Mouse (Mus musculus): ENCODE measurements around the gene Tpx2. TPM values are rescaled to one million over a fixed set of nuclear protein-coding genes. Genes with fewer than 3 reads are reported as not detected.

Tpx2 gene
- polyA plus RNA-seq, 1 experiment from 2014 or later: 59.8 TPM

DNA sequence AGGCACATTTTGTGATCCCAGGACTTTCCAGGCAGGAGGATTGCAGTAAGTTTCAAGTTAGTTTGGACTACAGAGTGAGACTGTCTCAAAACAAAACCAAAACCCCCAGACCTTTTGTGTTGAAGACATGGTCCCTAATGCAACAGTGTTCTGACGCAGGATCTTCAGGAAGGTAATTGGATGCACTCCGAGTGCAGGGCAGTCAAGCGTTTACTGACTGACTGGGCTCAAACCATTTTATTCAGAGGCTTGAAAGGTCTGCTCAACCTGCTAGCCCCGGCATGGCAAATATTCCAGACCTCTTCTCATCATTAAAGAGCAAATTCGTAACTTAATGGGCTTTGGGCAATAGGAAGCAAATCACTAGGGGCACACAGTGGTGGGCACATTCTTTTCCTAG lies 29.1 kb upstream of the Tpx2 start:
- Histone ChIP-seq H3K4me2 (ENCODE audit: low read depth, low read length) (no peak overlapping the region), H3K9ac (ENCODE audit: low read length) (no peak overlapping the region), H3K27ac (ENCODE audit: low read length) (peak overlapping the region; percentile 86; the same call in 1 of the 2 replicates), H3K36me3 (ENCODE audit: control insufficient read depth, insufficient read depth, low read length) (no peaks in the 10 kb centered on the region), H3K4me1 (ENCODE audit: control insufficient read depth, insufficient read depth, low read length) (peaks cover 55% of the 10 kb centered on the region), H3K9me3 (replicated peaks; ENCODE audit: control insufficient read depth, low read length) (no peaks in the 10 kb centered on the region), H3K27me3 (ENCODE audit: control insufficient read depth, insufficient read depth, low read length) (no peaks in the 10 kb centered on the region), H3K4me3 (replicated peaks; ENCODE audit: low read length) (no peak overlapping the region)
- ATAC-seq (ENCODE audit: insufficient read depth, low FRiP score): no peak
- WGBS: 83% methylated on average over 5 of the region's 5 CpGs

DNA sequence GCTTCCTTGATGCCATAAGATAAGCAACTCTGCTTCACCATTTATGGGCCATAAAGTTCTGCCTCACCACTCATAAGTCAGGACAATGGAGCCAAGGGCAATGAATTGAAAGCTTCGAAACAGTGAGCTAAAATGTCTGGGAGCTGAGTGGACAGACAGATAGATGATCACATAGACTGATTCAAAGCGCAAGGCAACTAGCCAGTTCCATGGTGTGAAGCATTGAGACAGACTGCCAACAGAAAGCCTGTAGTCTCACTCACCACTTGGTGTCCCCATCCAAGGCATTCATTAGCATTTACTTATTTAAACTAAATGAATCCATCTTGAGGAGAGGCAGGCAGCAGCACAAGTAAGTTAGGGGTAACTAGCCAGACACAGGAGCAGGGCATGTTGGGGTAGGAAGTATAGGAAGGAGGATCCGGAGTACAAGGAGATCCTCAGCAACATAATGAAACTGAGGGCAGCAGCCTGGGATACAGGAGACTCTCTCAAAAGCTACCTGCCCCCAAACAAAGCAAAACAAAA lies 28.6 kb upstream of the Tpx2 start:
- Histone ChIP-seq H3K27ac (ENCODE audit: low read length) (no peak overlapping the region), H3K4me3 (replicated peaks; ENCODE audit: low read length) (no peak overlapping the region), H3K36me3 (ENCODE audit: control insufficient read depth, insufficient read depth, low read length) (no peaks in the 10 kb centered on the region), H3K4me1 (ENCODE audit: control insufficient read depth, insufficient read depth, low read length) (peaks cover 54% of the 10 kb centered on the region), H3K9ac (ENCODE audit: low read length) (no peak overlapping the region), H3K4me2 (ENCODE audit: low read depth, low read length) (no peak overlapping the region), H3K27me3 (ENCODE audit: control insufficient read depth, insufficient read depth, low read length) (no peaks in the 10 kb centered on the region), H3K9me3 (replicated peaks; ENCODE audit: control insufficient read depth, low read length) (no peaks in the 10 kb centered on the region)
- WGBS: 92% methylated on average over 3 of the region's 3 CpGs
- no peak for ATAC-seq (ENCODE audit: insufficient read depth, low FRiP score)

GRCm38 (mm10) chr2:152819926-152820325 lies 27.8 kb upstream of the Tpx2 start:
- peaks cover 57% of the 10 kb centered on the region for H3K4me1 ChIP-seq (ENCODE audit: control insufficient read depth, insufficient read depth, low read length)
- WGBS: 67% methylated on average over 4 of the region's 4 CpGs
- no peaks in the 10 kb centered on the region for H3K9me3 ChIP-seq (replicated peaks; ENCODE audit: control insufficient read depth, low read length)
- 0 out of 2 replicates have a peak overlapping the region, but pooled peaks have one; percentile 14 for H3K9ac ChIP-seq (ENCODE audit: low read length)
- H3K36me3 ChIP-seq (ENCODE audit: control insufficient read depth, insufficient read depth, low read length): no peaks in the 10 kb centered on the region
- peak overlapping the region; percentile 85 for H3K27ac ChIP-seq (ENCODE audit: low read length)
- no peak overlapping the region for H3K4me3 ChIP-seq (replicated peaks; ENCODE audit: low read length)
- ATAC-seq (ENCODE audit: insufficient read depth, low FRiP score): no peak
- no peak overlapping the region for H3K4me2 ChIP-seq (ENCODE audit: low read depth, low read length)
- H3K27me3 ChIP-seq (ENCODE audit: control insufficient read depth, insufficient read depth, low read length): no peaks in the 10 kb centered on the region

- H3K27ac ChIP-seq (ENCODE audit: low read length): peak overlapping the region; percentile 85
- H3K27me3 ChIP-seq (ENCODE audit: control insufficient read depth, insufficient read depth, low read length): no peaks in the 10 kb centered on the region
- H3K4me1 ChIP-seq (ENCODE audit: control insufficient read depth, insufficient read depth, low read length): peaks cover 58% of the 10 kb centered on the region
- H3K36me3 ChIP-seq (ENCODE audit: control insufficient read depth, insufficient read depth, low read length): no peaks in the 10 kb centered on the region
- H3K9me3 ChIP-seq (replicated peaks; ENCODE audit: control insufficient read depth, low read length): no peaks in the 10 kb centered on the region
- 48% methylated on average over 2 of the region's 2 CpGs for WGBS
- no peak overlapping the region for H3K4me3 ChIP-seq (replicated peaks; ENCODE audit: low read length)
- 0 out of 2 replicates have a peak overlapping the region, but pooled peaks have one; percentile 14 for H3K4me2 ChIP-seq (ENCODE audit: low read depth, low read length)
- H3K9ac ChIP-seq (ENCODE audit: low read length): no peak overlapping the region
- ATAC-seq (ENCODE audit: insufficient read depth, low FRiP score): peak; percentile 52; the same call in 1 of the 2 replicates
Observed at GRCm38 (mm10) chr2:152820369-152820768, 27.4 kb upstream of the Tpx2 start.

- no peak for ATAC-seq (ENCODE audit: insufficient read depth, low FRiP score)
- no peak overlapping the region for H3K4me2 ChIP-seq (ENCODE audit: low read depth, low read length)
- H3K9me3 ChIP-seq (replicated peaks; ENCODE audit: control insufficient read depth, low read length): no peaks in the 10 kb centered on the region
- peak overlapping the region; percentile 85 for H3K27ac ChIP-seq (ENCODE audit: low read length)
- no peaks in the 10 kb centered on the region for H3K36me3 ChIP-seq (ENCODE audit: control insufficient read depth, insufficient read depth, low read length)
- no peak overlapping the region for H3K4me3 ChIP-seq (replicated peaks; ENCODE audit: low read length)
- WGBS: 25% methylated on average over 5 of the region's 5 CpGs
- no peak overlapping the region for H3K9ac ChIP-seq (ENCODE audit: low read length)
- H3K4me1 ChIP-seq (ENCODE audit: control insufficient read depth, insufficient read depth, low read length): peaks cover 51% of the 10 kb centered on the region
- H3K27me3 ChIP-seq (ENCODE audit: control insufficient read depth, insufficient read depth, low read length): no peaks in the 10 kb centered on the region
Observed at GRCm38 (mm10) chr2:152821023-152821422, 26.7 kb upstream of the Tpx2 start.

DNA sequence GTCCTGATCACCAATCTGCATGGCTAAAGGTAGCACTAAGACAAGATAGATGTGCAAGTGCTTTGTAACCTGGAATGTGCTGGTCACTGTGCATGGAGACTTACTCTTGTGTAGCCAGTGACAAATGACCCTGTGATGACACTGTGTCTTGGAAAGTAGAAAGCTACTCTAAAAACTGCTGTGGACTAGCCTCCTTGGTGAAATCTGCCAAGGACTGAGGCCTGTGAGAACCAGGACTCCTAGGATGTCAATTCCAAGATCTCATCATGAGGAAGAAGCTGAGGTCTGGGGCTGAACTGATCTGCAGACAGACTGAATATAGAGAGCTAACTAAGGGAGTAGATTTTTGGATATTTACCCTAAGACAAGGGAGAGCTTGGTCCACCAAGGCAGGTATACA lies 26.2 kb upstream of the Tpx2 start:
- Histone ChIP-seq H3K4me2 (ENCODE audit: low read depth, low read length) (no peak overlapping the region), H3K36me3 (ENCODE audit: control insufficient read depth, insufficient read depth, low read length) (no peaks in the 10 kb centered on the region), H3K4me1 (ENCODE audit: control insufficient read depth, insufficient read depth, low read length) (peaks cover 46% of the 10 kb centered on the region), H3K27me3 (ENCODE audit: control insufficient read depth, insufficient read depth, low read length) (no peaks in the 10 kb centered on the region), H3K27ac (ENCODE audit: low read length) (peak overlapping the region; percentile 85), H3K9me3 (replicated peaks; ENCODE audit: control insufficient read depth, low read length) (no peaks in the 10 kb centered on the region), H3K4me3 (replicated peaks; ENCODE audit: low read length) (no peak overlapping the region), H3K9ac (ENCODE audit: low read length) (no peak overlapping the region)
- ATAC-seq (ENCODE audit: insufficient read depth, low FRiP score): no peak

DNA sequence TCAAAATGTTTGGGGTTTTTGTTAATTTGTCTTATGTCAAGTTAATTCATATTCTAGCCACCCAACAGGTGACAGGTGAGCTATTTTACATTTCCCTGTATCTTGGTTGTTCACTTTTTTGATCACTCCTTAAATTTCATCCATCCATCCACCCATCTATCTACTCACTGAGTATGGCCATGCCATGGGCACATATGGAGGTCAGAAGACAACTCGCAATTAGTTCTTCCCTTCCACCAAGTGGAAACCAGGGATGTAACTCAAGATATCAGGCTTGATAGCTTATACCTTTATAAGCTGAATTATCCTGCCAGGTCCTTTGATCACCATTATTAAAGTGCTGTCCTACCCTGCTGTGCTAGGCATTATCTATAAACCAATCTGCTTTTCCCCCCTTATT lies 24.0 kb upstream of the Tpx2 start:
- no peaks in the 10 kb centered on the region for H3K36me3 ChIP-seq (ENCODE audit: control insufficient read depth, insufficient read depth, low read length)
- H3K27ac ChIP-seq (ENCODE audit: low read length): no peak overlapping the region
- H3K4me1 ChIP-seq (ENCODE audit: control insufficient read depth, insufficient read depth, low read length): peaks cover 47% of the 10 kb centered on the region
- no peaks in the 10 kb centered on the region for H3K27me3 ChIP-seq (ENCODE audit: control insufficient read depth, insufficient read depth, low read length)
- no peaks in the 10 kb centered on the region for H3K9me3 ChIP-seq (replicated peaks; ENCODE audit: control insufficient read depth, low read length)
- H3K9ac ChIP-seq (ENCODE audit: low read length): no peak overlapping the region
- H3K4me3 ChIP-seq (replicated peaks; ENCODE audit: low read length): no peak overlapping the region
- no peak overlapping the region for H3K4me2 ChIP-seq (ENCODE audit: low read depth, low read length)
- no peak for ATAC-seq (ENCODE audit: insufficient read depth, low FRiP score)
- 91% methylated on average over 1 of the region's 1 CpGs for WGBS

DNA sequence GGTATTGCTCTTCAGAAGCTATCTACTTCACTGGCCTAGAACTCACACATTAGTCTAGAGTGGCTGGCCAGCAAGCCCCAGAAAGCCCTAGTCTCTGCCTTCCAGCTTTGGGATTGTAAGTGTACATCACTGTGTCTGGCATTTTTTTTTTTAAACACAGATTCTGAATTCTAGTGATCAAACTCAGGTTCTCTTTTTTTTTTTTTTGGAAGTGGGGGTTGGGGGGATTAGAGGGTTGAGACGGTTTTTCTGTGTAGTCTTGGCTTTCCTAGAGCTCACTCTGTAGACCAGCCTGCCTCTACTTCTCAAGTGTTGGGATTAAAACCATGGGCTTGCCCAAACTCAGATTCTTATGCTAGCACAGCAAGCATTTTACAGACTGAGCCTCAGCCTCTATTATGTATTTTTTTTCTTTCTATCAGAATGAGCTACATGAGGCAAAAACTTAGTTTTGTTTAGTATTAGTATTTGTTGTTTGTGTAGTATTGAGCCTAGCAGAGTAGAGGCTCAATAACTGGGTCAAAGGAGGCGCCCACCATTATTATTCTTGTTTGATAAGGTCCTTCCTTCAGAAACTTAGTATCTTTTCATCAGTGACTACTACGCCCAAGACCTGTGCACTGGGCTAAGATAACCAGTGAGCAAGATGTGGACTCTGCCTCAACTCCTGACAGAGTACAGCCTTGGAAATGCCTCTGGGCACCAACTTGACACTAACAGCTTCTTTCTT lies 23.2 kb upstream of the Tpx2 start:
- no peak overlapping the region for H3K9ac ChIP-seq (ENCODE audit: low read length)
- H3K4me3 ChIP-seq (replicated peaks; ENCODE audit: low read length): no peak overlapping the region
- no peaks in the 10 kb centered on the region for H3K36me3 ChIP-seq (ENCODE audit: control insufficient read depth, insufficient read depth, low read length)
- H3K4me2 ChIP-seq (ENCODE audit: low read depth, low read length): no peak overlapping the region
- no peak overlapping the region for H3K27ac ChIP-seq (ENCODE audit: low read length)
- peaks cover 54% of the 10 kb centered on the region for H3K4me1 ChIP-seq (ENCODE audit: control insufficient read depth, insufficient read depth, low read length)
- ATAC-seq (ENCODE audit: insufficient read depth, low FRiP score): no peak
- H3K27me3 ChIP-seq (ENCODE audit: control insufficient read depth, insufficient read depth, low read length): no peaks in the 10 kb centered on the region
- 70% methylated on average over 3 of the region's 3 CpGs for WGBS
- H3K9me3 ChIP-seq (replicated peaks; ENCODE audit: control insufficient read depth, low read length): no peaks in the 10 kb centered on the region

DNA sequence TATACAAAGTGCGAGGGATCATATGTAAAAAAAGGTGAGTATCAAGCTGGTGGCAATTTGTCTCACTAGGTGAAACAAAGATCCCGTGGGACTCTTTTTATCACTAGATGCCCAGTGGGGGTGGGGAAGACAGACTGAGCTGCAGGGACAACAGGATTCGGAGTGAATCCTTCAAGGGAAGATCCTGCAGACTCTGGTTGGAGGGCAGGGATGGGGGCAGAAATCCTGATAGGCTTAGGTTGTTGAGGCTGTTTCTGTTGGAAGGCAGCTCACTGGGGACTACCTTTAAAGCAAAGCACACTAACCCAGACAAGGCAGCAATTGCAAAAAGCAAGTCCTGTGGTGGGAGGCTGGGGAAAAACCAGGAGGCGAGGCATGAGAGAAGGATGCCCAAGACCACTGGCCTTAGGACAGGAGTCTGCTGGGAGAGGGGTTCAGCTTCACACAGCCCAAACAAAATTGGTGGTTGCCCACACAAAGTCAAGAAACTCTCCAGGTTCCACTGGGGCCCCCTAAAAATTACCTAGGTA lies 22.5 kb upstream of the Tpx2 start:
- ATAC-seq (ENCODE audit: insufficient read depth, low FRiP score): no peak
- WGBS: 72% methylated on average over 4 of the region's 4 CpGs
- H3K4me2 ChIP-seq (ENCODE audit: low read depth, low read length): no peak overlapping the region
- H3K27ac ChIP-seq (ENCODE audit: low read length): no peak overlapping the region
- no peak overlapping the region for H3K4me3 ChIP-seq (replicated peaks; ENCODE audit: low read length)
- no peaks in the 10 kb centered on the region for H3K27me3 ChIP-seq (ENCODE audit: control insufficient read depth, insufficient read depth, low read length)
- H3K36me3 ChIP-seq (ENCODE audit: control insufficient read depth, insufficient read depth, low read length): no peaks in the 10 kb centered on the region
- H3K9me3 ChIP-seq (replicated peaks; ENCODE audit: control insufficient read depth, low read length): no peaks in the 10 kb centered on the region
- H3K9ac ChIP-seq (ENCODE audit: low read length): 0 out of 2 replicates have a peak overlapping the region, but pooled peaks have one; percentile 12
- H3K4me1 ChIP-seq (ENCODE audit: control insufficient read depth, insufficient read depth, low read length): peaks cover 50% of the 10 kb centered on the region

Data from stomach, embryonic 16.5 days (tissue).